Mouse (Mus musculus) frontal cortex, postnatal 14 days (tissue): ENCODE data around the gene Dhx36.

Experiments
- DNase-seq, 2 experiments: peaks; one replicate each; pipeline ENCODE4 v3.0.0; 2022; ENCODE audit warnings: low spot score in 2 of 2

Dhx36 gene

DNA sequence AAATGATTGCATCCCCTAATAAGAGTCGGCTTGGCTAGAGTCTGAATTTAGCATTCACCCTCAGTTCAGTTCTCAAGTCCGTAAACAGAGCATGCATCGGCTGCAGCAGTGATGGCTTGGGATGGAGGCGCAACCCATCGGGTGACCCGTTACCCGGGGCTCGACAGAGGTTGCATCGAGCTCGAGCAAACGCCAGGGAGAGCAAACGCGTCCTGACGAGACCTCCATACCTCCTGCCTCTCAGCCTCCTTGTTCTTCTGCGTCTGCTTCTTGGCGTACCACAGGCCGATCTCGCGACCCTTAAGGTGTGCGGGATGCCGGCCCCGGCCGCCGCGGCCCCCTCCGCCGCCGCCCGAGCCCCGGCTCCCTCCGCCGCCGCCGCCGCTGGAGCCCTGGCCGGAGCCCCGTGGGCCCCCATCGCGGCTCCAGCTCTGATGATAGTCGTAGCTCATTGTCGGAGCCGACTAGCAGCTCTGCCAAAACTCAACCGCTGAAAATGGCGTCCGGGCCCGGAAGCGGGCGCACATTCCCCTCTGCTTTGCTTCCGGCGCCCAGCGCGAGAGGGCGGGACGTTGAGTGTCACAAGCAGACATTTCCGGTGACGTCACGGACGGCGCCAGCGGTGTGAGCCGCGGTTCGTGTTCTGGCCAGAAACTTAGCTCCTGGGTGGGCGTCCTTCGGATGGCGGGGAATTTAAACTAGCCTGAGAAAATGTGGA, at the start of gene Dhx36:
Gene Dhx36, minus strand, starts transcription at position 517 of the 718 bp plus-strand sequence.
- DNase-seq, result peak; percentile 96 to 98

DNA sequence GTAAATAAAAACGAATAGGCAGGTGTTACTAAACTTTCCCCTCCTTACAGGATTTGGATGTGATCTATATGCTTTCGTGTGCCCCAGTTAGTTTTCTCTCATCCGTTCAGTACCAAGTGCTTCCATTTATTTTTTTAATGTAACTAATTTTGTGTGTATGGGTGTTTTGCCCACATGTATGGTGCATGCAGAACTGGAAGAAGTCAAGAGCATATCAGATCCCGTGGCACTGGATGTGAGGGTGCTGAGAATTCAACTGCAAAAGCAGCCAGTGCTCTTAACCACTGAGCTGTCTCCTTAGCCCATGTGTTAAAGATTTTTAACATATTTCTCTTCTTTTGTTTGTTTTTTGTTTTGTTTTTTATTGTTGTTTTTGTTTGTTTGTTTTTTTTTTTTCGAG, 20.8 kb upstream of the Dhx36 start:
- DNase-seq, result no peak

DNA sequence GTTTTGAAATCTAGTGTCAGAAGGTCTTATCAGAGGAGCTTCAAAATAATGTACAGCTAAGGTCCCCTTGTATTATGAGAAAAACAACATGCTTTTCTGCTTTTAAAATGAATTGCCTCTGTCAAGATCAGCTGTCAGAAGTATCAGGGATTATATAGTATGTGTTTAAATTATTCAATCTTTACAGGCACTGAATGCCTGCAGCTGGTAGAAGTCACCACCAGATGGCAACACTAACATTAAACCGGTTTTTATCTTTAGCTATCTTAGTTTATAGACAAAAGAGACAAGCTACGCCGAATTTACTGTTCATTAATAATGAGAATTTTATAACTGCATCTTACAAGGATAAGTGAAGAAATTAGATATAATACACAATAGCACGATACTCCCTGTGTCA, 20.4 kb upstream of the Dhx36 start:
- no peak for DNase-seq

DNA sequence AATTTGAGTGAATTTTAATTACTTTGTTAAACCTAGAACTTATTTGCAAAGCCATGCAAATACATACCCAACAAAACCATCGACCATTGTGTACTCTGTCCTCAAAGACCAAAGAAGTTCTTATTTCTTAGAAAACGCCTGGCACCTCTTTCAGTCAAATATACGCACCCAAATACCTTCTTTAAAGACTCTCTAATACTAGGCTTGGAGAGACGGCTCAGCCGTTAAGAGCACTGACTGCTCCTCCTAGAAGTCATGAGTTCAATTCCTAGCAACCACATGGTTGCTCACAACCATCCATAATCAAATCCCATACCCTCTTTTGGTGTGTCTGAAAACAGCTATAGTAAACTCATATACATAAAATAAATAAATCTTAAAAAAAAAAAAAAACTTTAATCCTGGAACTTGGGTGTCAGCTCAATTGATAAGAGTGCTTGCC, 423 bp upstream of the Dhx36 start:
- DNase-seq, result no peak

DNA sequence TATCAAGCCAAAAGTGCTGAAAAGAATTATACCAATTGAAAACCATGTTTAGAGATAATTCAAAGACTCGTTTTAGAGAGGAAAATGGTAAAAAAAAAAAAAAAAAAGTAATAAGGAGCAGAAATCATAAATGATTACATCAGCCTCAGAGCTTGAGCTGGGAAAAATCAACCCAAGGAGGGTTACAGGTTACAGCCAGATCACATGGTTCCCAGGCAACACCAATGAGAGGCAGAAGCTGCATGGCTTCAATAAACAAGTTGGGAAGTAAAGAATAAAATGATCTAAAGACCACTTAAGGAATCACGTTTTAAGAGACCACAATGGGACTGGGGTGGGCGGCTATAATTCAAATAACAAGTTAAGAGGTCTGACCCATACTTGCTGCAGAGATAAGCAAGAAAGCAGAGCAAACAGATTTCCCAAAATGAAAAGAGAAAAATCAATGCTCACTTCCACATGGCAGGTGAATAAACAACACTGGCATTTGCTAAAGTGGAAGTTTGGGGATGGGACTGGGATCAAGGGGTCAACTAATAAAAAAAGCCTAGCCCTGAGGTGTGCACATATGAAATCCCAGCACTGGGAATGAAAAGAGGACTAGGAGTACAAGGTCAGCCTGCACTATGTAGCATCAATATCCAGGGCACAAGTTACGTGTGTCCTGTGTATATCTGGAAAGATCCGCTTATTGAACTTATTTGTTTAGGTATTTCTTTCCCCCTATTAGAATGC, 1.5 kb downstream of the Dhx36 start:
- DNase-seq, result no peak

DNA sequence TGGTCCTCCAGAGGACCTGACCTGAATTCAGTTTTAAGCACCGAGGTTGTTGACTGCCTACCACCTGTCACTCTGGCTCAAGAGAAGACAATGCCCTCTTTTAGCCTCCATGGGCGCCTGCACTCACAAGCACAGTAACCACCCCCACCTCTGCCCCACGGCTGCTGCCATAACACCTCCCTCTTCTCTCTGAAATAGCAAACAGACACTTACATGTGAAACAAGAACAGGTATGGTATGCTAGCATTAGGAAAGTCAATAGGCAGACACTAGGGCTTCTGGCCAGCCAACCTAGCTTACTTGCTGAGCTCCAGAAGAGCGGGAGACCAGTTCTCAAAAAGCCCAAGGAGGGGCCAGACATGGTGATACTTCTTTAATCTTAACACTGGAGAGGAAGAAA, 7.5 kb downstream of the Dhx36 start:
- DNase-seq, result no peak

DNA sequence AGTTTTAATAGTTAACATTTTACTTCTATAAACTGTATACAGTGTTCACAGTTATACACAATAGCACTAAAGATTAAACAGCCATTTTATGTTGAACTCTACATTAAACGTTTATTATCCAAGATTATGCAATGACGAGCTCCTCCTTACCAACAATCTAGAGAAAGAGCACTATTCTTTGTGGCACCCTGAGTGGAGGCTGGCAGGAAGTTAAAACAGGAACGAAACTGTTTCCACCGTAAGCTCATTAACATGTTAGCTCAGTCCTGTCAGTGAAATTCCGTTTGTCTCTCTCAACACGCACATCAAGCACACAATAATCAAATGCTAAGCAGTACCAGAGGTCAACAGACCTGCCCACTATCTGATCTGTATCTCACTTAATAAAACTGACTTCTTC, 14.2 kb downstream of the Dhx36 start:
- no peak for DNase-seq

DNA sequence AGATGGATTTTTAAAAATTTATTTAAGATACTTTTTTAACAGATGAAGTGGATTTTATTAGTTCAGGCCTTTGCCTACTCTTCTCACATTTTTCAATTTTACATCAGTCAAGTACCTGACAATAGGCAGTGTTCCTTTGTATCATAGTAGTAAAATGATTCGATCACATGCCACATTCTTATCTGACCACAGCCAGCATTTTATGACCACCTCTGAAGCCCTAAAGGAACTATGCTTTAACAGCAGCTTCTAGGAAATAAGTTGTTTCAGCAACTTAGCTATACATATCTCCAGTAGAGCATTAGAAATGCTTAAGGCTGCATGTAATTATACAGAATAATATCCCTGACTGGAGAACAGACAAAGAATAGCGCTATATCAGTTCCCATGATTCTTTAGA, 22.5 kb downstream of the Dhx36 start:
- no peak for DNase-seq

DNA sequence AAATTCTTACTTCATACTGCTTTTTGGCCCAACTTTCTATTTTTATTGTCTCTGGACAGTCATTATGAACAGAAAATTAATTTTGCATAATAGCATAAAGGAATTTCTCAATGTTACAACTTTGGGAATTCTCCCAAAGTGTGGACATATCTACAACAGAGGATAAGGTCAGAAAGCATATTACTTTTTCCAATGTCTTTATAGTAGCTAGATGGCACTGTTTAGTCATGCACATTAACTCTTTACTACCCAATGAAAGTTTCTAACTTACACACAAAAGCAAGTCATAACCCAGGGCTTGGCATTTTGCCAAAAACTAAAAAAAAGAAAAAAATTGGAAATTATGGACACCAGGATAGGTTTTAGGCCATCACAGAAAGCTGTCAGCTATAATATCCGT, 36.6 kb downstream of the Dhx36 start:
- no peak for DNase-seq

DNA sequence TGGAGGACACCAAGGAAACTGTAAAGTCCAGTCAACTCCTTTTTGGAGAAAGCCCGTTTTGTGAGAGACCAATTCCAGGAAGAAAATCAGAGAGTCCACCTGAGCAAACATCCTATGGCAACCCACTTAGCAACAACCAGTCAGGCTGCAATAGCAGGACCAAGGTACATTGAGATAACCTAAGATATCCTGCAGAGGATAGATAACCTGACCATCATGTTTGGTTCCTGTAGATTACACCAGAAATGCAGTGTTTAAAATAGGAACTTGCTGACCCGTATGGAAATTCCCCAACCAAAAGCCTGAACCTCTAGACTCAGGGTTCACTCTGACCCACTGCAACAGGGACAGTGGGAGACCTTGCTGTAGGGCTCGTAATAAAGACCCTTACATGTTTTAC, 42.5 kb downstream of the Dhx36 start:
- no peak for DNase-seq

DNA sequence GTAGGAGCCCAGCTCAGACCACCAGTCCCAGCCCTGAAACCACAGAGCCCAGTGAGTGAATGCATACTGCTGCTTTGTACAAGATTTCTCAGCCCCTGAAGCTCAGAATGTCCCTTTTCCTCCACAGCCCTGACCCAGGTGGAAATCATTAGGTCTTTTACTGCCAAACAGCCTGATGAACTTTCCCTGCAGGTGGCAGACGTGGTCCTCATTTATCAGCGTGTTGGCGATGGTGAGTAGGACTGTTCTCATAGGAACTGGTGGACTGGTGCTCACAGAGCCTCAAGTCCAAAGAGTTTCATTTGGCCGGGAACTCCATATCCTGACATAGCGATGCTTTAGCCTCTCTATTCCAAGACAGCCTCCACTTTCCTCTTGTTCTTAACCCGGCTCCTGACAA, 47.3 kb downstream of the Dhx36 start:
- DNase-seq, result no peak

DNA sequence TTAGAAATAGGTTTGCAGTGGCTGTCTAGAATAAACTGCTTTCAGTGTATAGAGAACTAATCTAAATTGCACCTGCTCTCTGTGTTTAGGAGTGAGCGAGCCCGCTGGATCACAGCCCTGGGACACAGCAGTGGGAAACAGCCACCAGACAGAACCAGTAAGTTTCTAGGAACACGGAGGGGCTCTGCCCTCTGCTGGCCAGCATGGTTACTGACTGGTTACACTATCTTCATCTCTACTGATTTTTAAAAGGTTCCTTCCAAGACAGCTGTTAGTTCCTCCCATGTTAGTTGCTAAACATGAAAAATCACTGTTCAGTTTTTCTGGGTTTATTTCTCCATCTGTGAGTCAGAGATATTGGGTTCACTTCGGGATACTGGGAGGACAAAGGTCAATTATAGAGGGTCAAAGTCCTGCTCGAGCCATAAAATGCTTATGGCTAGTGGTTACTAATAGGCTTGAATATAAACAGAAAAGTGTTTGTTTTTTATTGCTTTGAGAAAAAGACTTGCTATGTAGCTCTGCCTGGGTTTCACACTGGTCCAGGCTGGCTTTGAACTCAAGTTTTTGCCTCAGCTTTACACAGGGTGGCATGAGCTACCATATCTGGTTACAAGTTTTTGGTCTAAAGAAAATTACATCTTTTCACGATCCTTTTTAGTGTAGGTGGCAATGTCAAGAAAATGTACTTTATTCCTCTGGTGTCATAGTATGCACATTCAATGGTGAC, 48.4 kb downstream of the Dhx36 start:
- DNase-seq, result peak; percentile 37 to 62

DNA sequence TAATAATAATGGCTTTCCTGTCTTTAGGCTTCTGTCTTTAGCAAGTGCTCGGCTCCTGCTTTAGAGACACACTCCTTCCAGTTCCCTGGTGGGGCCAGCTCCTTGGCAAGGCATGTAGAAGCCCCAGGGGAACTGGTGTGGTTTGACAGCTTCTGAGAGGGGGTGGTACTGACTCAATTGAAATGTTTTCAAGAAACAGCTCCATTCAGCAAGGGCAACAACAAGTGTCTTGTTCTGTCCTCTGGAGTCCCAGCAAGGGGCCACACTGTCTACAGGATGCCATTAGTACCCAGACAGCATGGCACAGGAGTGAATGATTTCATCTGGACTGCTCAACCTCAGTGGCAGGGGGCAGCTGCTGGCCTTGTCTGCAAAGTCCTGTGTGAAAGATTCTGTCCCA, 51.0 kb downstream of the Dhx36 start:
- peak; percentile 32 to 65 for DNase-seq

DNA sequence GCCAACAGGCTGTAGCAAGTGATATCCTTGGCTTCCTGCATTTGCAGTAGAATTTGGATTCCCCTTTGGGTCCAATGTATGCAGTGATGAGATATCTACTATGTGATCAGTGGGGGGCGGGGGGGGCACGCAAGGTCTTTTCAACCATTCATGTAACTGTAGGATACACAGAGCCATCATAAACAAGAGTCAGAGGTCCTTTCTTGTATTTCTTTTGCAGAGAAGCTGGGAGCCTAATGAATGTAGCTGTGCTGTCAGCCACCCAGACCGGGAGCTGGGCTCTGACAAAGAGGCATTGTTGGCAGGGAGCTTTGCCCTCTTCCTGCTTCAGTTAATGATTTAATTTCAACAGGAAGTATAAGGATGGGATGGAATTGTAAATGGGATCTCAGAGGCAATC, 52.7 kb downstream of the Dhx36 start:
- DNase-seq, result no peak

DNA sequence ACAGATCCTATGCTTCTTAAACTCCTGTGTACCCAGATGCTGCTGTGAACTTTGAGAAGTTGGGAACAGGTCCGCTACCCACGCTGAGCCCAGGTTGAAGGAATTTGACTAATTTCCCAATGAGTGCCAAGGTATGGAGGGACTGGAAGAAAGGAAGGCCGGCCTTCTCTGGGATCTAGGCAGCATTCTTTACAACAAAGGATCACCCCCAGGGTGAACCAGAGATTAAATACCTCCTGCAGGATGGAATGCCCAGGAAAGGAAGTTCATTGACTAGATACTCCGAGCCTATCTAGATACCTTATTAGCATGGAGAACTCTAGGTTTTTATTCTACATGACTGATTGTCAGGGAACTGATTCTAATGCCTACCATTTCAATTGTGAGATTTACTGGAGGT, 53.8 kb downstream of the Dhx36 start:
- DNase-seq, result no peak

DNA sequence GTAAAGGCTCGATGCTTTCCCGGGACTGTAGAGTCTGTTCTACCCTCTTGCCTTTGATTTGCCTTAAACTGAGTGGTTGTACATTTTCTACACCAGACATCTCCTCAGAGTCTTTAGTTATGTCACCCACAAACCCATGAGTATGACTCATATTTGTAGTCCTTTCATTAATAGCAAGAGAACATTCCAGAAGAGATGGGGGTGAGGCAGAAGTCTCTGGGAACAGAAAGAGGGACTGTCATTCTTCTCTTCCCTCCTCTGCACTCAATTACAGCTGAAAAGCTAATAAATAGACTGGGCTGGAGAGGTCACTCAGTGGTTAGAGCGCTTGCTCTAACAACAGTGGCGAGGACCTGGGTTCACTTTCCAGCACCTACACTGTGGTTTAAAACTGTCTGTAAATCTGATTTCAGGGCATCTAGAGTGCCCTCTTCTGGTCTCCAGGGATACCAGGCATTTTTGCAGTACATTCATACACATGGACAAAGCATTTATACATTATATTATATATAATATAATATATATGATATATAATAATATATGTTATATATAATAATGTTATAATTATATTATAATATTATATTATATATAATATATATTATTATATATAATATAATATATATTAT, 56.8 kb downstream of the Dhx36 start:
- DNase-seq, result no peak

DNA sequence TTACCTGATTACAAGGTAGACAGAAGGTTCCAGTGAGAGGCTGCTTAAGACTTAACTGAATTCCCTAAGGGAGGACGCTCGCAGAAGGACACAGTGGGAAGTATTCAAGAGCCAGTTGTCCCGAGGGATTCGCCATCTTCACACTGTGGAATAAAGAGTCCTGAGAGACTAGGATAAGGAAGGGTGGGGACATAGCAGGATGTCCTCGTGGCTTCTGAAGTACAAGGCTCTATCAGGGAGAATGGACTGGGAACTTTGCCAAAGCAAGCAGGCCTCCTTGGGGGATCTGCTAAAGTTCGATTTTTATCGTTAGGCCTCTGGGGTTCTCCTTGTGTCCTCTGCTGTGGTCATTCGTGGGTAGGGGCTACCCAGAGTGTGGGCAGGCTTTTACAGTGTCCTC, 59.7 kb downstream of the Dhx36 start:
- no peak for DNase-seq

DNA sequence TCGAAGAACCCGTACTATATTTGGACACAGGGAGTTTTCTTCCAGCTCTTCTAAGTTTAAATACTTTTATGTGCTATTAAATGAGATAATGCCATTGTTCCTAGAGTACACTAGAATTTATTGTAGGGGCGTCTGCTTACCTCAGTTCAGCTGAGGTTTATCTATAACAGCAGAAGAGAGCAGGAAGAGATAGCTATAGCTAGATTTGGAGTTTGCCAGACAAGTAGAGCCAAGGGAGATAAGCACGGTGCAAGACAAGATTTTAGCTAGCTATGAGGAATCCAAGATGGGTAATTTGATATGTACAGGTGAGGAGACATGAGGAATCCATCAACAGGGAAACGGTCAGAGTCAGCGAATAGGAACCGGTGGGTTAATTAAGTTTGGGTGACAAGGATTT, 60.5 kb downstream of the Dhx36 start:
- no peak for DNase-seq

DNA sequence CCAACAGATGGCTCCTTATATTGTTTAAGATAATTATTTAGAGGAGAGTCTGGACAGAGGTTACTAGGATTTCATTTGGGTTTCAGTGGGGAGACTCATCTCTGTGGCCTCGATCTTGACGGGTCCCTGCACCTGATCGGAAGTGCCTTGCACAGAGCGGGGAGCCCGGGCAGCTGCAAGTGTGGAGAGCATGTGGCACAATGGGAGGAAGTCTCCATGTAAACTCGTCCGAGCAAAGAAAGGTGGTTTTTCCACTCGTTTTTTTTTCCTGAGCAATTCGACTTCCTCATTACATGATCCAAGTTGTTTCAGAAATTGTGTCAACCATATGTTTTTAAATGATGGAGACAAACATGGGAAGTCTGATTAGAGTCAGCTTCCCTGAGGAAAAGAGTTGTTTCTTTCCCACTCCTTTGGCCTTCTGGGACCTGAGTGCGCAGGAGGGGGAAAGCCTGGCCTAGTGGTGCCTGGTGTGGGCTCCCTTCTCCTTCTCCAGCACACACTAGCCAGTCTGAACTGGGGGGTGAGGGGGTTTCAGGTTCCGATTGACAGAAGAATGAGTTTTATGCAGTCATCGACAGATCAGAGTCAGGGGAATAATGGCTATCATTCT, 63.1 kb downstream of the Dhx36 start:
- no peak for DNase-seq

DNA sequence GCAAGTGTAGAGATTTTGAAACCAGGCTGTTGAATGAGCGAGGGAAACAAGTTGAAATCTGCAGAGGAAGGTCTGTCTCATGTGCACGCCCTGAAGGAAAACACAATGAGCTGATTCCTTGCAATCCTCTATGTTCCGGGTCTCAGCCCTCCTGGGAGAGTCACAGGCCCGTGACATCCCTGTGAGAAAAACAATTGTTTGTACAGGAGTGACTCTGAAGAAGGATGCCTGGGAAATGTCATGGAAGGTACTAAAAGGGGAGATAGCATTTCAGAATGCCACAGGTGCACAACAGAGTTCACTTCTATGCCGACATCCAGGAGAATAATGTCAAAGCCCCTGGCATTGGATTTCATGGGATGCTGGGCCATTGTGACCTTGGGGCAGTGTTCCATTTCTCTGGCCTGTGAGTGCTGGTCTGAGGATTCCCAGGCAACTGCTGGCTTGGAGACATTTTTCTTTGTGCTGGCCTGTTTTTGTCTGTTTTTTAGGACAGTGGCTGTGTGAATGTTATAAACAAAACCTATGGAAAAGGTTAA, 66.3 kb downstream of the Dhx36 start:
- DNase-seq, result no peak

DNA sequence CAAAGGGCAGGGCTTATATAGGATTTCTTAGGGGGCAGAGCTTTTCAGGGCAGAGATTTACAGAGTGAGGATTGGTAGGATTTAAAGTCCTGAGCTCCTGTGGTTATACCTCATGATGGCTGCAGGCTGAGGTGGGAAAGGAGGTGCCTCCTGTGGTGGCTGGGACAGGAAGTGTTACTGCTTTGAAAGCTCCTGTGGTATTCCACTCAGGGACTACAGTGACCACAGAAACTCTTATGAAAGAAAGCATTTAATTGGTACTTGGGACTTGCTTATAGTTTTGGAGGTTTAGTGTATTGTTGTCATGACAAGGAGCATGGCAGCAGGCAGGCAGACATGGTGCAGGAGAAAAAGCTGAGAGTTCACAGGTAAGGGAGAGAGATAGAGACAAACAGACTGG, 70.9 kb downstream of the Dhx36 start:
- no peak for DNase-seq

DNA sequence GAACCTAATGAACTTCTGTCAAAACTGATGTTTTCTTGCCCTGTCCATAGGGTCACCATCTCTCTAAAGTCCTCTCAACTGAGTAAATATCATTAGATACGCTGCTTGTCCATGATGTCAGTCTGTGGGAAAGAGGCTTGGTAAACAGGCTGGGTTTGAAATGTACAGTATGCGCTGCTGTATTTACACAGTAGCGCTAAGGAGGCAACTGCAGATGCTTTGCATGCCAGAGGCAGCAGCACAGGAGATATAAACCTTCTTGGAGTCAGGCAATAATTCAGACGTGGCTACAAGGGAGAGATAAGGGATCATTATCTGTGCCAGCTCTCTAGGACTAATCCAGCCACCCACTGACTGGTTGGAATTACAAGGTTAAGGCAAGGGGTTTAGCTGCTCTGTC, 73.1 kb downstream of the Dhx36 start:
- no peak for DNase-seq
